Mouse (Mus musculus) forebrain, embryonic 14.5 days (tissue): ENCODE data around the gene Ppara. TPM values are rescaled to one million over a fixed set of nuclear protein-coding genes. Genes with fewer than 3 reads are reported as not detected.

Experiments
- ATAC-seq: fragments of 200-750 bp; cut with Nextera tagmentation; 2 replicates; pipeline ENCODE4 v1.8.0; 2017; ENCODE audit warnings: mild to moderate bottlenecking, moderate library complexity
- DNase-seq: peaks from one replicate; pipeline ENCODE4 v3.0.0-alpha.2; 2015; ENCODE audit warnings: low spot score
- H3K27ac ChIP-seq: fragments of 300-500 bp; sonication (generic); 2 replicates; pipeline ENCODE4 v1.5.1; 2014; ENCODE audit warnings: low read depth, mild to moderate bottlenecking, control low read depth, low read length, moderate library complexity
- H3K27me3 ChIP-seq: fragments of 300-500 bp; sonication (generic); replicated peaks from 2 replicates; pipeline ENCODE4 v1.6.1; 2014; ENCODE audit warnings: low read length, control low read depth, mixed read lengths; ENCODE audit not compliant: control insufficient read depth, insufficient read depth
- H3K36me3 ChIP-seq: fragments of 300-500 bp; sonication (generic); 2 replicates; pipeline ENCODE4 v1.6.1; 2014; ENCODE audit warnings: low read length, control low read depth; ENCODE audit not compliant: control insufficient read depth, insufficient read depth
- H3K4me1 ChIP-seq: fragments of 300-500 bp; sonication (generic); 2 replicates; pipeline ENCODE4 v1.6.1; 2014; ENCODE audit warnings: antibody characterized with exemption, low read length, control low read depth; ENCODE audit not compliant: control insufficient read depth, insufficient read depth
- H3K4me2 ChIP-seq: fragments of 300-500 bp; sonication (generic); 2 replicates; pipeline ENCODE4 v1.6.1; 2014; ENCODE audit warnings: mild to moderate bottlenecking, control low read depth, low read length
- H3K4me3 ChIP-seq: fragments of 300-500 bp; sonication (generic); 2 replicates; pipeline ENCODE4 v1.5.1; 2014; ENCODE audit warnings: low read depth, low read length, control low read depth
- H3K9ac ChIP-seq: fragments of 300-500 bp; sonication (generic); 2 replicates; pipeline ENCODE4 v1.6.1; 2014; ENCODE audit warnings: mild to moderate bottlenecking, low read length, control low read depth, moderate library complexity
- H3K9me3 ChIP-seq: fragments of 300-500 bp; sonication (generic); replicated peaks from 2 replicates; pipeline ENCODE4 v1.6.1; 2016; ENCODE audit warnings: low read length, control low read depth, mixed read lengths; ENCODE audit not compliant: control insufficient read depth
- WGBS: fragments of 180-500 bp; shearing (Covaris S2); extraction: QIAGEN DNeasy Blood & Tissue Kit; methylation state at CpG from one replicate; pipeline ENCODE4 v1.1.7; 2014; 5-methylcytosine and 5-hydroxymethylcytosine counted together
- polyA plus RNA-seq: library from polyadenylated mRNA; unstranded; fragments of >200 nt; fragmentation: Nextera tagmentation; extraction: Ambion mirVana; gene quantifications from 2 replicates; pipeline ENCODE4 v1.2.1, GENCODE M21; 2014

The Ppara gene
- polyA plus RNA-seq, 1 experiment from 2014 or later, result 0.67 TPM

- no peak overlapping the region for H3K4me2 ChIP-seq
- H3K36me3 ChIP-seq, result no peaks in the 10 kb centered on the region
- H3K4me3 ChIP-seq, result no peak overlapping the region
- DNase-seq (no peak), ATAC-seq (no peak)
- peaks cover 11% of the 10 kb centered on the region for H3K27me3 ChIP-seq
- H3K9me3 ChIP-seq, result no peaks in the 10 kb centered on the region
- H3K4me1 ChIP-seq, result no peaks in the 10 kb centered on the region
- 86% methylated on average over 9 of the region's 9 CpGs for WGBS
- no peak overlapping the region for H3K9ac ChIP-seq
- no peak overlapping the region for H3K27ac ChIP-seq
Observed at GRCm38 (mm10) chr15:85729256-85729655, 5.5 kb upstream of the Ppara start.

GRCm38 (mm10) chr15:85730027-85730426, 4.8 kb upstream of the Ppara start:
- Histone ChIP-seq H3K4me3 (no peak overlapping the region), H3K9ac (no peak overlapping the region), H3K27ac (no peak overlapping the region), H3K27me3 (peaks cover 19% of the 10 kb centered on the region), H3K4me2 (no peak overlapping the region), H3K9me3 (no peaks in the 10 kb centered on the region), H3K4me1 (no peaks in the 10 kb centered on the region; the same call in 1 of the 2 replicates), H3K36me3 (no peaks in the 10 kb centered on the region)
- ATAC-seq (no peak), DNase-seq (no peak)
- whole genome bisulfite sequencing, result 64% methylated on average over 2 of the region's 2 CpGs

- Histone ChIP-seq H3K36me3 (no peaks in the 10 kb centered on the region), H3K4me2 (no peak overlapping the region), H3K4me3 (no peak overlapping the region), H3K27me3 (peaks cover 39% of the 10 kb centered on the region), H3K4me1 (peaks cover 4% of the 10 kb centered on the region), H3K9me3 (no peaks in the 10 kb centered on the region), H3K9ac (no peak overlapping the region), H3K27ac (no peak overlapping the region)
- 82% methylated on average over 3 of the region's 3 CpGs for WGBS
- ATAC-seq (no peak), DNase-seq (no peak)
Observed at GRCm38 (mm10) chr15:85731885-85732603, 2.7 kb upstream of the Ppara start.

GRCm38 (mm10) chr15:85732604-85732968, 2.2 kb upstream of the Ppara start:
- DNase-seq, result no peak
- Histone ChIP-seq H3K27ac (no peak overlapping the region), H3K4me1 (peaks cover 4% of the 10 kb centered on the region), H3K4me3 (no peak overlapping the region), H3K36me3 (no peaks in the 10 kb centered on the region), H3K4me2 (no peak overlapping the region), H3K9ac (no peak overlapping the region), H3K27me3 (peaks cover 43% of the 10 kb centered on the region), H3K9me3 (no peaks in the 10 kb centered on the region)
- ATAC-seq, result no peak
- WGBS, result 75% methylated on average over 5 of the region's 5 CpGs

- 82% methylated on average over 2 of the region's 2 CpGs for WGBS
- Histone ChIP-seq H3K27me3 (peaks cover 43% of the 10 kb centered on the region), H3K4me3 (no peak overlapping the region), H3K27ac (no peak overlapping the region), H3K9ac (no peak overlapping the region), H3K4me1 (peaks cover 4% of the 10 kb centered on the region), H3K4me2 (no peak overlapping the region), H3K36me3 (no peaks in the 10 kb centered on the region), H3K9me3 (no peaks in the 10 kb centered on the region)
- no peak for ATAC-seq
- no peak for DNase-seq
Observed at GRCm38 (mm10) chr15:85733686-85734085, 1.1 kb upstream of the Ppara start.

DNA sequence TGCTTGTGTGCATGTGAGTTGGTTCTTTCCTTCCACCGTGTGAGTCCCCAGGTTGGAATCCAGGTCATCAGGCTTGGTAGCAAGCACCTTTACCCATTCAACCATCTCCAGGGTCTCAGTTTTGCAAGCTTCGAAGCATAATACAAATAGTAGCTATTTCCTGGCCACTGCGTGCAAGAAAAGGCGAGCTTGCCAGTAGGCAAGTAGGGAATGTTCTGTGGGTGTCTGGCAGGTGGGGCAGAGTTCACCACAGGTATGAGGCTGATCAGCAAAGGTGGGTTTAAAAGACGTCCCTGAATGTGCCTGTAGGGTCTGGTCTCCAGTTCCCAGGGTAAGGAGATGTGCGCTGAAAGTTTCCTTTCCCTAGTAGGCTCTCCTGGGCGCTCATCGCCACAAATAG, 635 bp upstream of the Ppara start:
- H3K27me3 ChIP-seq, result peaks cover 43% of the 10 kb centered on the region
- H3K9ac ChIP-seq, result no peak overlapping the region
- WGBS, result 40% methylated on average over 8 of the region's 8 CpGs
- H3K27ac ChIP-seq, result no peak overlapping the region
- no peak overlapping the region for H3K4me3 ChIP-seq
- H3K4me2 ChIP-seq, result peak overlapping the region; percentile 80; the same call in 1 of the 2 replicates
- ATAC-seq (no peak), DNase-seq (no peak)
- peaks cover 4% of the 10 kb centered on the region for H3K4me1 ChIP-seq
- H3K36me3 ChIP-seq, result no peaks in the 10 kb centered on the region
- no peaks in the 10 kb centered on the region for H3K9me3 ChIP-seq

GRCm38 (mm10) chr15:85735063-85735835, 466 bp downstream of the Ppara start:
- Histone ChIP-seq H3K9ac (peak overlapping the region; percentile 46), H3K27ac (no peak overlapping the region), H3K4me1 (peaks cover 4% of the 10 kb centered on the region), H3K9me3 (no peaks in the 10 kb centered on the region), H3K4me2 (peak overlapping the region; percentile 80), H3K27me3 (peaks cover 43% of the 10 kb centered on the region), H3K36me3 (no peaks in the 10 kb centered on the region), H3K4me3 (peak overlapping the region; percentile 55)
- 1% methylated on average over 67 of the region's 78 CpGs for WGBS
- DNase-seq (peak; percentile 76), ATAC-seq (peak; percentile 95)

GRCm38 (mm10) chr15:85735836-85736190, 1.0 kb downstream of the Ppara start:
- Histone ChIP-seq H3K4me3 (peak overlapping the region; percentile 55), H3K27ac (no peak overlapping the region), H3K27me3 (peaks cover 43% of the 10 kb centered on the region), H3K9ac (peak overlapping the region; percentile 46), H3K4me2 (peak overlapping the region; percentile 80), H3K4me1 (peaks cover 4% of the 10 kb centered on the region), H3K9me3 (no peaks in the 10 kb centered on the region), H3K36me3 (no peaks in the 10 kb centered on the region)
- ATAC-seq, result no peak
- no peak for DNase-seq
- WGBS, result 2% methylated on average over 25 of the region's 25 CpGs

- Histone ChIP-seq H3K4me1 (peaks cover 4% of the 10 kb centered on the region), H3K4me2 (no peak overlapping the region; the same call in 1 of the 2 replicates), H3K4me3 (no peak overlapping the region), H3K27ac (no peak overlapping the region), H3K9me3 (no peaks in the 10 kb centered on the region), H3K36me3 (no peaks in the 10 kb centered on the region), H3K9ac (no peak overlapping the region), H3K27me3 (peaks cover 43% of the 10 kb centered on the region)
- DNase-seq (no peak), ATAC-seq (no peak)
- WGBS, result 46% methylated on average over 10 of the region's 10 CpGs
Observed at GRCm38 (mm10) chr15:85736506-85736905, 1.7 kb downstream of the Ppara start.
